Mouse (Mus musculus) stomach, embryonic 16.5 days (tissue): ENCODE data around the gene Zkscan5. TPM values are rescaled to one million over a fixed set of nuclear protein-coding genes. Genes with fewer than 3 reads are reported as not detected.
A peak's percentile ranks its signal among the peaks of the same experiment; 100 is the strongest.

Experiments used
- ATAC-seq: fragments of 200-750 bp; cut with Nextera tagmentation; 2 replicates; pipeline ENCODE4 v1.8.0; 2017; ENCODE audit warnings: moderate number of reproducible peaks, moderate TSS enrichment; ENCODE audit not compliant: insufficient read depth, low FRiP score
- H3K27ac ChIP-seq: fragments of 300-500 bp; sonication (generic); 2 replicates; pipeline ENCODE4 v1.5.1; 2014; ENCODE audit warnings: low read length
- H3K27me3 ChIP-seq: fragments of 300-500 bp; sonication (generic); 2 replicates; pipeline ENCODE4 v1.6.1; 2014; ENCODE audit warnings: low read length, control low read depth, mixed read lengths; ENCODE audit not compliant: control insufficient read depth, insufficient read depth
- H3K36me3 ChIP-seq: fragments of 300-500 bp; sonication (generic); 2 replicates; pipeline ENCODE4 v1.6.1; 2014; ENCODE audit warnings: low read length; ENCODE audit not compliant: control insufficient read depth, insufficient read depth
- H3K4me1 ChIP-seq: fragments of 300-500 bp; sonication (generic); 2 replicates; pipeline ENCODE4 v1.6.1; 2014; ENCODE audit warnings: low read length, control low read depth, mixed read lengths; ENCODE audit not compliant: control insufficient read depth, insufficient read depth
- H3K4me2 ChIP-seq: fragments of 300-500 bp; sonication (generic); 2 replicates; pipeline ENCODE4 v1.6.1; 2014; ENCODE audit warnings: low read depth, low read length, mixed read lengths
- H3K4me3 ChIP-seq: fragments of 300-500 bp; sonication (generic); replicated peaks from 2 replicates; pipeline ENCODE4 v1.5.1; 2014; ENCODE audit warnings: mild to moderate bottlenecking, low read length
- H3K9ac ChIP-seq: fragments of 300-500 bp; sonication (generic); 2 replicates; pipeline ENCODE4 v1.6.1; 2014; ENCODE audit warnings: low read length
- H3K9me3 ChIP-seq: fragments of 300-500 bp; sonication (generic); replicated peaks from 2 replicates; pipeline ENCODE4 v1.6.1; 2016; ENCODE audit warnings: low read length, control low read depth; ENCODE audit not compliant: control insufficient read depth
- whole genome bisulfite sequencing: fragments of 180-500 bp; shearing (Covaris S2); extraction: QIAGEN DNeasy Blood & Tissue Kit; methylation state at CpG from one replicate; pipeline ENCODE4 v1.1.7; 2014; 5-methylcytosine and 5-hydroxymethylcytosine counted together
- polyA plus RNA-seq: library from polyadenylated mRNA; unstranded; fragments of >200 nt; fragmentation: Nextera tagmentation; extraction: Ambion mirVana; gene quantifications from 2 replicates; pipeline ENCODE4 v1.2.1, GENCODE M21; 2015

Zkscan5 gene
- polyA plus RNA-seq, 1 experiment from 2014 or later: 11.1 TPM

DNA sequence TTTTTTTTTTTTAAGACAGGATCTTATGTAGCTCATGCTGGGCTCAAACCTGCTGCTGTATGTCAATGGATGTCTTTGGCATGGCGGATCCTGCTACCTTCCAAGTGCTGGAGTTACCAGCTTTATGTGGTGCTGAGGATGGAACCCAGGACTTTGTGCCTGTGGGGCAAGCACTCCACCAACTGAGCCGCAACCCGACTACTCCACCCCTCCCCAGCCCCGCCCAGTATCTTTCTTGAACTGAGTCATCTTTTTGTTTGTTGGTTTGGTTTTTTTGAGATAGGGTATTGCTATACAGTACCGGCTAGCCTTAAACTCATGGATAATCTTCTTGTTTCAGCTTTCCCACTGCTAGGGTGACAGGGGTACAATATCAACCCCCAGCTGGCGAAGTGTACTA lies 14.9 kb upstream of the Zkscan5 start:
- Histone ChIP-seq H3K9ac (no peak overlapping the region), H3K27ac (no peak overlapping the region), H3K36me3 (peaks cover 19% of the 10 kb centered on the region), H3K27me3 (no peaks in the 10 kb centered on the region), H3K4me1 (peaks cover 18% of the 10 kb centered on the region), H3K4me2 (peak overlapping the region; percentile 87; the same call in 1 of the 2 replicates), H3K9me3 (no peaks in the 10 kb centered on the region), H3K4me3 (no peak overlapping the region)
- 91% methylated on average over 6 of the region's 6 CpGs for WGBS
- ATAC-seq: no peak

DNA sequence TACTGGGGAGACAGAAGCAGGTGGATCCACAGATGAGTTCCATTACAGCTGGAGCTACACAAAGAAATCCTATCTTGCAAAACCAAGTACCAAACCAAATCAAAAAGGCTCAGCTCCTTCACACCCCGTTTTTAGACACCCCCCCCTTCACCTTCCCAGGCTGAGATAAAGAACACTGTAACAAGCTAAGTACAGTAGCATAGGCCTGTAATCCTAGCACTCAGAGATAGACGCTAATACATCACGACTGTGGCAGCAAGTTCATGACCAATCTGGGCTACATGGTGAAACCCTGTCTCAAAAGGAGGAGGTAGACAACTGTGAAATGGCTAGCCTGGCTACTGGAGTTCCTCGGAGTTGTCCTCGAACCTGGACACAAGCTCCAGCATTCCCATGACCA lies 14.0 kb upstream of the Zkscan5 start:
- Histone ChIP-seq H3K4me3 (peak overlapping the region; percentile 72), H3K27ac (no peak overlapping the region), H3K9me3 (no peaks in the 10 kb centered on the region), H3K4me1 (peaks cover 18% of the 10 kb centered on the region), H3K36me3 (peaks cover 22% of the 10 kb centered on the region), H3K9ac (peak overlapping the region; percentile 91), H3K27me3 (no peaks in the 10 kb centered on the region), H3K4me2 (peak overlapping the region; percentile 87)
- WGBS: 34% methylated on average over 5 of the region's 5 CpGs
- 0 out of 2 replicates have a peak, but pooled peaks have one; percentile 7 for ATAC-seq

DNA sequence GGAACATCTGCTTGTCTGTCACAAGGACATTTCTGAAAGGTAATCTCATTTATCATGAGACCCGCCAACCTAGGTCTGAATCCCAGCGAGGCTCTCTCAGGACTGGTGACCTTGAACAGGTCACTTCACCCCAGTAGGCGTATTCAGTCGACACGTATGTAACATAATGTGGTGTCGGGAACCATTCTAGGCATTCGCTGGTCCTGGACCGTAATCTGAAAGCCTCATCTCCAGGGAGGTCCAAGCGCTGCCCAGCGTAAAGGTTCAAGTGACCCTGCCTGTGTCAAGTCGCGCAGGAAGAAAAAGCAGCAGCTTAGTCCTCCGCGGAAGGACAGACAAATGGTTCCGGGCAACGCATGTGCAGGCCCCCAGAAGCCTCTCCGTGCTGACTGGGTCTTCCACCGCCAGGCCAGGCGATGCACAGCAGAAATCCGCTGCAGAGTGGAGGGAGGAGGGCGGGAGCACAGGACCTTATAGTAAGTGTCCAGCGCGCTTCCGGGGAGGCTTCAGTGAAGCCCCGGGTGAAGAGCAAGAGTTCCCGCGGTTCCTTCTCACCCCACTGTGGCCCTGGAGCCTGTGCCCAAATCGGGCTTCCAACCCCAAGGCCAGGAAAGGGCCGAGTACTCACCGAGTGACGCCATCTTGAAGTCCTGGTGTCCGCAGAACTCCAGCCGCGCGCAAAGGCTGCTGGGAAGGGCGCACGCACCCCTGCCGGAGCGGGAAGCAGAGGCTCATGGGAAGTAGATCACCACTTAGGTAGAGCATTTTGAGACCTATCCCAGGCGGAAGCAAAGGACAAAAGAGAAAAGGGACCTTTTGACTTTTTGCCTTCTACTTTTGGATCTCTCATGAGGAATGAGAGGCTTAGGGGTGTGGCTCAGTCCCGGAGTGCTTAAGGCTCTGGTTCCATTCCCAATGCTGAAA lies 13.2 kb upstream of the Zkscan5 start:
- Histone ChIP-seq H3K36me3 (peaks cover 27% of the 10 kb centered on the region), H3K4me3 (peak overlapping the region; percentile 72), H3K4me2 (peak overlapping the region; percentile 87), H3K9ac (peak overlapping the region; percentile 91), H3K9me3 (no peaks in the 10 kb centered on the region), H3K27ac (peak overlapping the region; percentile 89), H3K27me3 (no peaks in the 10 kb centered on the region), H3K4me1 (peaks cover 18% of the 10 kb centered on the region)
- peak; percentile 94 for ATAC-seq
- under 1% methylated on average over 41 of the region's 41 CpGs for WGBS

DNA sequence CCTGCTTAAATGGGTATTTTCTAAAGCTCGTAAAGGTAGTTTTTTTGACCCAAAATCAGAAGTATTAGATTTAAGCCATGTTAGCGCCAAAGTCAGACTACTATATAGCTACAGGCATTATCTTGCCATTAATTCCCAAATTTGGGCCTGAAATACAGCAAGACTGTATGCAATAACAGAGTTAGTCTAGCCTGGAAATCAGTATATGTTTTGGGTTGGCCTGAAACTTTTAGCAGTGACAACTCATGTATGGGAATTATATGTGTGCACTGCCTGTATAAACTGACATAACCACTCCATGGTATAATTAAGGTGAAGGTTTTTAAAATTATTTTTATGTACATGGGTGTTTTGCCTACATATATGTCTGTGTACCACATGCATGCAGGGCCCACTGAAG lies 12.4 kb upstream of the Zkscan5 start, which contains the start of gene Atp5j2:
Gene Atp5j2, minus strand, starts transcription at position 101 of the 400 bp plus-strand sequence.
- no peak for ATAC-seq
- Histone ChIP-seq H3K9ac (peak within 1 kb of the TSS; percentile 91), H3K27ac (peak within 1 kb of the TSS; percentile 89), H3K27me3 (no peaks in the 10 kb centered on the region), H3K4me1 (peaks cover 18% of the 10 kb centered on the region), H3K9me3 (no peaks in the 10 kb centered on the region), H3K4me3 (peak within 1 kb of the TSS; percentile 72), H3K36me3 (peaks cover 20% of the 10 kb centered on the region), H3K4me2 (peak within 1 kb of the TSS; percentile 87)
- 91% methylated on average over 2 of the region's 2 CpGs for WGBS

DNA sequence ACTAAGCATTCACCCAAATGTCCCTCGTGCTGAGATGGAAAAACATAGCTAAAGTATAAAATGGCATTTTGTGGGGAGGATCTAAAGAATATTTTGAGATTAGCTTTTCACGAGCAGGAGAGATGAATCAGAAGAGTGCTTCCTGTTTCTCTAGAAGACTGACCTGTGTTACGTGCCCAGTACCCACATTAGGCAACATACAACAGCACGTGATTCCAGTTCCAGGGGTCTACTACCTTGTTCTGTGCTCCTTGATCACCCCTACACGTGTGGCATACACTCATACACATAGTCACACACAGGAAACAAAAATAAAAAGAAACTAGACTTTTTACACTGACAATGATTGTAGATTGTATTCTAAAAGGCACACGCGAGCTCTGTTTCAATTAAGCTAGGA lies 4.0 kb upstream of the Zkscan5 start:
- no peak overlapping the region for H3K27ac ChIP-seq
- H3K4me1 ChIP-seq: peaks cover 7% of the 10 kb centered on the region
- no peak for ATAC-seq
- no peaks in the 10 kb centered on the region for H3K9me3 ChIP-seq
- peaks cover 5% of the 10 kb centered on the region; the same call in 1 of the 2 replicates for H3K36me3 ChIP-seq
- 74% methylated on average over 7 of the region's 7 CpGs for WGBS
- no peak overlapping the region for H3K4me3 ChIP-seq
- H3K9ac ChIP-seq: no peak overlapping the region
- H3K27me3 ChIP-seq: no peaks in the 10 kb centered on the region
- peak overlapping the region; percentile 90 for H3K4me2 ChIP-seq

DNA sequence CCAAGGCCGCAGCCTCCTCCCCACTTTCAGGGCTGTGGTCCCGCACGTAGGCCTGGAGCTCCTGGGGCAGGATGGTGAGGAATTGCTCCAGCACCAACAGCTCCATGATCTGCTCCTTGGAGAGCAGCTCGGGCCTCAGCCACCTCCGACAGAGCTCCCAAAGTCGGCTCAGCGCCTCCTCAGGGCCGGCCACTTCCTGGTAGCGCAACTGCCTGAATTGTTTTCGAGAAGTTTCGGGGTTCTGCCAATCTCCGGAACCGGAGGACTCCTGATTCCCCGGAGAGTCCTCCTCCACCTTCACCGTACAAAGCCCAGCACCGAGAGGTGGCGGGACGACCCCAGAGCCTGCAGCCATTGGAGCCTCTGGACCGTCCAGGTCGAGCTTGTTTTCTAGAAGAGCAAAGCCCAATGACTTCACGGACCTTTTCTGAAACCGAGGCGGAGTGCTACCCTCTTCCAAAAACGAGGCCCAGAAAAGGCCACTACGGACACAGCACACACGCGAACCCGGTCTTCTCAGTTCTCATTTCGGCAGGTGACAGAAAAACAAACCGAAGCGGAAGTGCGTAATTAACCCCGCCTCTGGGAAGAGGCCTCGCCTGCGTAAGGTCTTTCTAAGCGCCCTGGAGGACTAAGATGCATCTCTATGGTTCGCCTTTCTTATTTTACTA lies 2.9 kb upstream of the Zkscan5 start, which contains the start of gene Zkscan14:
Gene Zkscan14, minus strand, starts transcription at position 548 of the 671 bp plus-strand sequence.
- Histone ChIP-seq H3K36me3 (no peaks in the 10 kb centered on the region), H3K4me3 (peak within 1 kb of the TSS; percentile 72), H3K27ac (peak within 1 kb of the TSS; percentile 31), H3K27me3 (no peaks in the 10 kb centered on the region), H3K4me1 (peaks cover 13% of the 10 kb centered on the region), H3K9ac (peak within 1 kb of the TSS; percentile 77), H3K9me3 (no peaks in the 10 kb centered on the region), H3K4me2 (peak within 1 kb of the TSS; percentile 90)
- ATAC-seq: no peak
- 1% methylated on average over 37 of the region's 37 CpGs for WGBS

DNA sequence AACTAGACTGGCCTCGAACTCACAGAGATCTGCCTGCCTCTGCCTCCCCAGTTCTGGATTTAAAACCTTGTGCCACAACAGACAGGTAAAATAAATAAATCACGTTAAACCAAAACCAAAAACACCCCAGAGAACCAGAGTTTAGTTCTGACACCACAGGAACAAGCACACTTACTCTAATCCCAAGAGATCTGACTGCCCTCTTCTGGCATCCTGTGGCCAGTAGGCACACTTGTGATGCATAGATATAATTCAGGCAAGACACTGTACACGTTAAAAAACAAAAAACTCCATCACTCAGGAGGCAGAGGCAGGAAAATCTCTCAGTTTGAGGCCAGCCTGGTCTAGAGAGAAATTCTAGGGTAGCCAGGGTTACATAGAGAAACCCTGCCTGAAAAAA lies 1.9 kb upstream of the Zkscan5 start:
- ATAC-seq: no peak
- Histone ChIP-seq H3K27me3 (no peaks in the 10 kb centered on the region), H3K27ac (no peak overlapping the region), H3K4me3 (no peak overlapping the region), H3K36me3 (no peaks in the 10 kb centered on the region), H3K9me3 (no peaks in the 10 kb centered on the region), H3K4me2 (no peak overlapping the region), H3K9ac (no peak overlapping the region), H3K4me1 (peaks cover 13% of the 10 kb centered on the region)
- 50% methylated on average over 3 of the region's 3 CpGs for WGBS

DNA sequence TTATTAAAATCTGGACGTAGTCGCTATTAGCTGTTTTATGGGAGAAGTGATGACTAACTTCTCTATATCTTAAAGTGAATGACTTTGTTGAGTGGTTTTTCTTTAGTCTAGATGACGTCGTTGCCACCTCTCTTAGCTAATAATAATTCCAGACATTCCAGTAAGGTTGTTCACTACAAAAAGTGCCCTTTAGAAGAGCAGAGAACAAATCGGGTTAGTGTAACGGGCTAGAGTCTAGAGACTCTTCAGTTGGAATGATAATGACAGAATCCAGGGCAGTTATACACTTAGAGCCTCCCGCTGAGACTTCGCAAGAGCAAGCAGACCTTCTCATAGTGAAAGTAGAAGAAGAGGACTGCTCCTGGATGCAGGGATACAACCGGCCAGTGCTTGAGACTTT lies 679 bp downstream of the Zkscan5 start:
- 22% methylated on average over 9 of the region's 9 CpGs for WGBS
- Histone ChIP-seq H3K36me3 (peaks cover 5% of the 10 kb centered on the region), H3K27me3 (no peaks in the 10 kb centered on the region), H3K4me2 (peak overlapping the region; percentile 64), H3K9ac (peak overlapping the region; percentile 20), H3K27ac (no peak overlapping the region), H3K9me3 (no peaks in the 10 kb centered on the region; the same call in 1 of the 2 replicates), H3K4me1 (peaks cover 13% of the 10 kb centered on the region), H3K4me3 (peak overlapping the region; percentile 83)
- no peak for ATAC-seq

DNA sequence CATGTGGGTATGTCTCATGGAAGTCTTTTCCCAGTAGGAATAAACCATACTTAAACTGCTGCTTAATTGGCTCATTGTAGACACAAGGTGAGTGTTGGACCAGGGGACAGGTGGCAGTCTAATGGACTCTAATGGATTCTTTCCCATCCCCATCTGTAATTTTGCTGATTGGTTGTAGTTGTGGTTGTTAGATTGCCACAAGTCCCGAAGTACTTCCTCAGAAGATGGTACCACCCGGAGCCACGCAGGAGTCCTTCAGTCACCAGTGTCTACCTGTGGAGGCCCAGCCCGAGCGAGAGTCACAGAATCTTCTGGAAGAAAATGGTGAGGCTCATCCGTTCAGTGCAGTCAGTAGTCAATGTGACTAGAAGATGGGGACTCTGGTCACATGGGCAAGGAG lies 3.0 kb downstream of the Zkscan5 start:
- Histone ChIP-seq H3K9me3 (no peaks in the 10 kb centered on the region; the same call in 1 of the 2 replicates), H3K36me3 (peaks cover 13% of the 10 kb centered on the region), H3K27me3 (no peaks in the 10 kb centered on the region), H3K4me3 (no peak overlapping the region), H3K4me2 (no peak overlapping the region), H3K4me1 (peaks cover 10% of the 10 kb centered on the region), H3K9ac (no peak overlapping the region), H3K27ac (no peak overlapping the region)
- no peak for ATAC-seq
- 93% methylated on average over 6 of the region's 6 CpGs for WGBS
